9 mouse cellular contexts compared by ENCODE assay signal in genomic region chr8:93917859-93918421, GRCm38 (mm10).
DNase-seq lines count a peak whose midpoint lies in the region; ATAC-seq lines count a peak whose summit lies in the region.
"Had no signal": no experiment of that assay in that cellular context is flagged by ENCODE, and none has a peak within 500 bp of the region (broad histone marks: within the 10 kb centered on the region; RNA-seq: fewer than 3 reads in every experiment).

No protein-coding gene starts in this region.

- H3K4me1 ChIP-seq in embryonic facial prominence, embryonic 14.5 days (ENCODE audit: control insufficient read depth, insufficient read depth, low read length), result peaks cover 20% of the 10 kb centered on the region; the same call in 1 of the 2 replicates
- H3K4me1 ChIP-seq in hindbrain, embryonic 10.5 days (replicated peaks), result peaks cover 71% of the 10 kb centered on the region
- H3K4me1 ChIP-seq in neural tube, embryonic 14.5 days (ENCODE audit: control insufficient read depth, insufficient read depth, low read length), result peaks cover 30% of the 10 kb centered on the region
- no peaks in the 10 kb centered on the region for H3K4me1 ChIP-seq in liver, embryonic 11.5 days (replicated peaks; ENCODE audit: control insufficient read depth, insufficient read depth, low read length)

- peak; percentile 67 for ATAC-seq in embryonic facial prominence, embryonic 14.5 days (ENCODE audit: low read depth)
- peak; percentile 86 for ATAC-seq in neural tube, embryonic 14.5 days (ENCODE audit: low read depth)
- ATAC-seq in liver, embryonic 11.5 days (replicated peaks; ENCODE audit: low FRiP score), result no peak

- H3K9me3 ChIP-seq in embryonic facial prominence, embryonic 14.5 days (ENCODE audit: control insufficient read depth, low read length), result no peaks in the 10 kb centered on the region
- H3K9me3 ChIP-seq in hindbrain, embryonic 10.5 days, result no peaks in the 10 kb centered on the region
- no peaks in the 10 kb centered on the region for H3K9me3 ChIP-seq in neural tube, embryonic 14.5 days (ENCODE audit: control insufficient read depth, low read length)
- no peaks in the 10 kb centered on the region for H3K9me3 ChIP-seq in liver, embryonic 11.5 days (ENCODE audit: control insufficient read depth, low read length)
- H3K9me3 ChIP-seq: liver, embryonic 13.5 days had no signal

- DNase-seq in Muller cell, postnatal 12 days (ENCODE audit: inconsistent ontology term), result peak; percentile 75
- peak; percentile 97 for DNase-seq in brain, adult 2 months (ENCODE audit: low read depth, low spot score)
- DNase-seq in embryonic facial prominence, embryonic 14.5 days (ENCODE audit: low spot score), result peak; percentile 84
- peak; percentile 75 for DNase-seq in hindbrain, embryonic 10.5 days (ENCODE audit: low spot score)
- DNase-seq in left cerebral cortex, postnatal 25 days (ENCODE audit: low spot score in 2 of 2), result peak; percentile 76 to 88
- DNase-seq in spleen, postnatal 36 days (ENCODE audit: low spot score in 2 of 2), result no peak
- DNase-seq in liver, embryonic 11.5 days (ENCODE audit: low spot score), result no peak
- DNase-seq: liver, embryonic 13.5 days had no signal

- no peak overlapping the region for H3K4me2 ChIP-seq in embryonic facial prominence, embryonic 14.5 days (ENCODE audit: low read depth, low read length)
- no peak overlapping the region for H3K4me2 ChIP-seq in neural tube, embryonic 14.5 days (ENCODE audit: low read depth, low read length)
- H3K4me2 ChIP-seq in liver, embryonic 11.5 days, result no peak overlapping the region
- H3K4me2 ChIP-seq: liver, embryonic 13.5 days had no signal

- peak overlapping the region; percentile 30; the same call in 1 of the 2 replicates for H3K27ac ChIP-seq in embryonic facial prominence, embryonic 14.5 days (replicated peaks; ENCODE audit: low read depth, low read length)
- peak overlapping the region; percentile 90 for H3K27ac ChIP-seq in hindbrain, embryonic 10.5 days
- H3K27ac ChIP-seq in neural tube, embryonic 14.5 days (ENCODE audit: low read depth, low read length), result peak overlapping the region; percentile 81
- H3K27ac ChIP-seq in liver, embryonic 11.5 days (ENCODE audit: low read depth, low read length), result no peak overlapping the region
- H3K27ac ChIP-seq: liver, embryonic 13.5 days had no signal

- no peaks in the 10 kb centered on the region for H3K36me3 ChIP-seq in embryonic facial prominence, embryonic 14.5 days (ENCODE audit: control insufficient read depth, insufficient read depth, low read length)
- no peaks in the 10 kb centered on the region for H3K36me3 ChIP-seq in hindbrain, embryonic 10.5 days
- no peaks in the 10 kb centered on the region for H3K36me3 ChIP-seq in neural tube, embryonic 14.5 days (ENCODE audit: control insufficient read depth, insufficient read depth, low read length)
- no peaks in the 10 kb centered on the region for H3K36me3 ChIP-seq in liver, embryonic 11.5 days (ENCODE audit: control insufficient read depth, insufficient read depth, low read length)
- H3K36me3 ChIP-seq: liver, embryonic 13.5 days had no signal

- intact Hi-C loops in left cerebral cortex, postnatal 25 days (cut with DNase I), result loop anchor here (5.0 kb wide), 1 partner anchor 76 kb away; no protein-coding TSS in a partner anchor

- H3K4me3 ChIP-seq in embryonic facial prominence, embryonic 14.5 days (ENCODE audit: low read depth, low read length), result no peak overlapping the region
- H3K4me3 ChIP-seq in hindbrain, embryonic 10.5 days, result peak overlapping the region; percentile 1; the same call in 1 of the 2 replicates
- H3K4me3 ChIP-seq in neural tube, embryonic 14.5 days (ENCODE audit: low read depth, low read length), result no peak overlapping the region
- no peak overlapping the region for H3K4me3 ChIP-seq in liver, embryonic 11.5 days (ENCODE audit: low read depth, low read length)
- H3K4me3 ChIP-seq: liver, embryonic 13.5 days had no signal

- WGBS in embryonic facial prominence, embryonic 14.5 days, result 24% methylated on average over 13 of the region's 13 CpGs
- 13% methylated on average over 13 of the region's 13 CpGs for WGBS in hindbrain, embryonic 10.5 days
- WGBS in neural tube, embryonic 14.5 days, result 6% methylated on average over 13 of the region's 13 CpGs
- WGBS in liver, embryonic 11.5 days, result 54% methylated on average over 13 of the region's 13 CpGs

- H3K27me3 ChIP-seq in embryonic facial prominence, embryonic 14.5 days (replicated peaks; ENCODE audit: control insufficient read depth, insufficient read depth, low read length), result no peaks in the 10 kb centered on the region
- peaks cover 7% of the 10 kb centered on the region for H3K27me3 ChIP-seq in hindbrain, embryonic 10.5 days (ENCODE audit: insufficient read depth, poor library complexity, severe bottlenecking)
- H3K27me3 ChIP-seq in neural tube, embryonic 14.5 days (ENCODE audit: control insufficient read depth, insufficient read depth, low read length), result no peaks in the 10 kb centered on the region
- H3K27me3 ChIP-seq in liver, embryonic 11.5 days (replicated peaks; ENCODE audit: control insufficient read depth, insufficient read depth, low read length), result no peaks in the 10 kb centered on the region
- H3K27me3 ChIP-seq: liver, embryonic 13.5 days had no signal

- no peak overlapping the region for H3K9ac ChIP-seq in embryonic facial prominence, embryonic 14.5 days (ENCODE audit: low read depth, low read length)
- no peak overlapping the region for H3K9ac ChIP-seq in neural tube, embryonic 14.5 days (replicated peaks; ENCODE audit: low read depth, low read length)
- no peak overlapping the region for H3K9ac ChIP-seq in liver, embryonic 11.5 days (ENCODE audit: low read depth, low read length)
- H3K9ac ChIP-seq: liver, embryonic 13.5 days had no signal

Comparison
In these comparisons a context has a peak if more than half of its experiments do, and no peak if none do; other contexts are left out.
1. DNase-seq: peak in Muller cell, postnatal 12 days (single experiment), brain, adult 2 months (single experiment), embryonic facial prominence, embryonic 14.5 days (single experiment), hindbrain, embryonic 10.5 days (single experiment) and left cerebral cortex, postnatal 25 days (2 of 2); none in spleen, postnatal 36 days (0 of 2) and liver, embryonic 11.5 days (single experiment).